Mouse (Mus musculus): Measurements from ENCODE around the gene Tnn.

DNA sequence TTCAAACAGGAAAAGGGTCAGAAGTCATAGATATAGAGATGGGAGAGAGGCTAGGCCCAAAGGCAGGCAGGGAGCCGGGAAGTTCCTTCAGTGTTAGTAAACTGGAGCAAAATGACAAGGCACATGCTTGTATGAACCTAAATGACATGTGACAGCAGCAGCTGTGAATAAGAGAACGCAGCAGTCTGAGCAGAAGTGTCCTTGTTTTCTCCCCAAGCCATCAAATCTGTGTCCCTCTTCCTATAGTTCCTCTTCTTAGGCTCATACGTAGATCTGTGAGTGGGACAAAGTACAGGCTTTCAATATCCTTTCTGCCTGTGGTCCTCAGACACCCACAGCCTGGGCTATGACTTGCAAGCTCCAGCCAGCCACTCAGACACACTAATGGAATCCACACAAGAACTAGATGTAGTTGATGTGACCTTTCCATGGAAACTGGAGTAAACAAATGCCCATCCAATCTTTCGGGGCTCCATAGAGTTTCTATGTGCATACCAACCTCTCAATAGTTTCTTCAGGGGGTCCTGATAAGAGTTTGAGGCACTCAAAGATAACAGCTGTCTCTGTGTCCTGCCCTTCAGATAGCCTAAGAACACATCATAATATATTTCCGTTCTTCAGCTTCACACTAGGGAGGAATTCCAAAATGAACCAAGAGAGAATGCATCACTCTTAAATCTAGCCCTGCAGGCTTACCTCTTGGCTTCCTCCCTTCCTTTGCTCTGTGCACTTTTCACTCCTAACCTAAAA, 104.1 kb downstream of the Tnn start:
- TF ChIP-seq CTCF (IDR thresholded peaks at IDR 0.05; ENCODE audit: low read depth) = no peak
- no peak for TF ChIP-seq EP300 (IDR thresholded peaks at IDR 0.05; ENCODE audit: low read depth)

Data from liver, postnatal 0 days (tissue).